Mouse (Mus musculus): ENCODE data around the gene Cxcr3.

DNA sequence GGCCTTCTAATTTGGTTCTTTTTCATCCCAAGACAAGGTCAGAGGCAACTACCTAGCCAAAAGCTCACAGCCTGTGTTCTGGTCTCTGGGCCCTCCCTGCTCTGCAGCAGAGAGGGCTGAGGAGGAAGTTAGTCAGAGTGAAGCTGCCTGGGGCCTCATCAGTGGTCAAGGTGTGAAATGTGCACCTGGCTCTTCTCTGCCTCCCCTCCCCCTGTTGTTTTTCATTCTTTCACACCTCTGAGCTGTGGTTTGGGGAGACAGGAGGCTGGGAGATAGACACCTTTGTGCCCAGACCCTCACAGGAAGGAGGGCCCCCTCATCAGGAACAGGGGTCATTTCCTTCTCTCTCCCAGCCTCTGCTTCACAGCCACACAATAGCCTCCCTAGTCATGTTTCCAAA is 3.1 kb upstream of the Cxcr3 start:
- TF ChIP-seq CTCF (IDR thresholded peaks at IDR 0.05; ENCODE audit: insufficient read depth, low read length) (no peak), POLR2A (IDR thresholded peaks at IDR 0.05; ENCODE audit: borderline replicate concordance, extremely low read depth, low read depth, low read length) (no peak)

All from lung, adult 2 months (tissue).